Mouse (Mus musculus) layer of hippocampus, postnatal 25 days (tissue): Measurements from ENCODE around the gene Zfp821. TPM values are rescaled to one million over a fixed set of nuclear protein-coding genes. Genes with fewer than 3 reads are reported as not detected.

Experiments
- total RNA-seq, 2 experiments: library from RNA; stranded (reverse); gene quantifications; 2 replicates each; pipeline ENCODE4 v1.2.3; 2021

The Zfp821 gene
- total RNA-seq, 2 experiments from 2014 or later = 45.3 to 47.3 TPM

Other genes with a start within 250 kb of the Zfp821 start
- gene Pmfbp1, start 211.5 kb upstream of the Zfp821 start, total RNA-seq = under 1 TPM; 0.10 to 0.14 TPM
- gene Dhx38, start 139.7 kb upstream of the Zfp821 start, total RNA-seq = 10 to 100 TPM; 24.9 to 26.9 TPM
- gene Txnl4b, start 139.7 kb upstream of the Zfp821 start, total RNA-seq = 10 to 100 TPM; 14.9 to 16.2 TPM
- not detected for gene Hp, start 126.4 kb upstream of the Zfp821 start, total RNA-seq
- 10 to 100 TPM; 22.5 to 25.1 TPM for gene Dhodh, start 96.9 kb upstream of the Zfp821 start, total RNA-seq
- 1 to 10 TPM; 1.9 to 2.3 TPM for gene Pkd1l3, start 91.0 kb upstream of the Zfp821 start, total RNA-seq
- gene Ist1, start 12.3 kb upstream of the Zfp821 start, total RNA-seq = 10 to 100 TPM; 84.7 to 86.4 TPM
- gene Atxn1l, start 32.2 kb downstream of the Zfp821 start, total RNA-seq = 10 to 100 TPM; 38.7 to 45.0 TPM
- 10 to 100 TPM; 83.0 to 92.1 TPM for gene Ap1g1, start 73.0 kb downstream of the Zfp821 start, total RNA-seq
- 10 to 100 TPM; 22.8 to 23.3 TPM for gene Phlpp2, start 163.0 kb downstream of the Zfp821 start, total RNA-seq